Mouse (Mus musculus) liver, embryonic 18 days (tissue): ENCODE results near the gene Rictor. TPM values are rescaled to one million over a fixed set of nuclear protein-coding genes. Genes with fewer than 3 reads are reported as not detected.

Source experiments
- polyA plus RNA-seq: library from polyadenylated mRNA; depleted of rRNA; stranded (reverse); fragments of >200 nt; gene quantifications from 2 replicates; pipeline ENCODE4 v1.2.3, GENCODE M21; 2012; rRNA removed

Gene Rictor
- 4.3 and 4.5 TPM in 2 replicates for polyA plus RNA-seq

DNA sequence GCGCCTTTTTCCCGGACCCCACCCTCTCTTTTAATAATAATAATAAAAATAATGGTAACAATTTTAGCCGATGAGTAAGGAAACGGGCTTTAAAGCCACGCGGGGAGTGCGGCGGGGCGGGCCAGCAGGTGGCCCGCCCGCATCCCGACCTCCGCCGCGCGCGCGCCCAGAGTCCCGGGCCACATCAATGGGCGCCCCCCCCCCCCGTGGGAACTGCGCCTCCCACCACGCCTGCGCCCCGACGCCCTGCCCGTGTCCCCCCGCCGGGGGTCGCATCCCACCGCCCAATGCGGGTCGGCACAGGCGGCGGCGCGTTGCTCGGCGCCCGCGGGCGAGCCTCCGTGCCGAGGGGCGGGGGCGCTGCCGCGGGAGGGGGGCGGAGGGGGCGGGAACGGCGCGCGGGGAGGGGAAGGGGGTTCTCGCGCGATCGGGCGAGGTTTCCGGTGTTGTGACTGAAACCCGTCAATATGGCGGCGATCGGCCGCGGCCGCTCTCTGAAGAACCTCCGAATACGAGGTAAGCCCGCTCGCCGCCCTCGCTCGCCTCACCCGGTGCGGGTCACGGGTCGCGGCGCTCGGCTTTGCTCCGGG lies at the start of gene Rictor:
TSS of gene Rictor (plus strand) at position 444 of the 590 bp plus-strand sequence.

Other genes starting within 250 kb of the Rictor start
- 11.1 and 13.2 TPM in 2 replicates for gene Fyb, start 185.5 kb upstream of the Rictor start, polyA plus RNA-seq
- 0.81 and 0.85 TPM in 2 replicates for gene Osmr, start 166.6 kb downstream of the Rictor start, polyA plus RNA-seq